Mouse (Mus musculus) spleen, adult 2 months (tissue): ENCODE results near the gene Dyrk1a. TPM values are rescaled to one million over a fixed set of nuclear protein-coding genes. Genes with fewer than 3 reads are reported as not detected.

ENCODE experiments used
- DNase-seq, 2 experiments: peaks; one replicate each; pipeline versions ENCODE4 v3.0.0 to v3.0.0-alpha.2; 2012 to 2021; ENCODE audit warnings: low spot score in 2 of 2, low read depth in 1 of 2
- H3K27ac ChIP-seq: fragments of 200-500 bp; 2 replicates; pipeline ENCODE4 v1.5.1; 2012; ENCODE audit warnings: low read length, inconsistent platforms; ENCODE audit not compliant: insufficient read depth
- H3K27me3 ChIP-seq: fragments of 200-500 bp; 2 replicates; pipeline ENCODE4 v1.6.1; 2012; ENCODE audit warnings: mild to moderate bottlenecking, moderate library complexity, low read length, inconsistent platforms; ENCODE audit not compliant: control insufficient read depth, insufficient read depth
- H3K36me3 ChIP-seq: fragments of 200-500 bp; 2 replicates; pipeline ENCODE4 v1.6.1; 2012; ENCODE audit warnings: mild to moderate bottlenecking, low read length, inconsistent platforms; ENCODE audit not compliant: control insufficient read depth, insufficient read depth
- H3K4me1 ChIP-seq: fragments of 200-500 bp; 2 replicates; pipeline ENCODE4 v1.6.1; 2011; ENCODE audit warnings: inconsistent platforms; ENCODE audit not compliant: control insufficient read depth, insufficient read depth, insufficient read length
- H3K4me3 ChIP-seq: fragments of 200-500 bp; 2 replicates; pipeline ENCODE4 v1.5.1; 2011; ENCODE audit warnings: mild to moderate bottlenecking, inconsistent platforms; ENCODE audit not compliant: insufficient read depth, insufficient read length; ENCODE audit errors: extremely low read depth
- CTCF ChIP-seq: fragments of 200-500 bp; IDR thresholded peaks from 2 replicates; pipeline ENCODE4 v1.5.1; 2011; ENCODE audit warnings: mild to moderate bottlenecking, inconsistent platforms; ENCODE audit not compliant: insufficient read depth, insufficient read length, insufficient replicate concordance; ENCODE audit errors: extremely low read depth
- POLR2A ChIP-seq: fragments of 200-500 bp; IDR thresholded peaks from 2 replicates; pipeline ENCODE4 v1.6.1; 2011; ENCODE audit warnings: low read depth, low read length, inconsistent platforms
- WGBS: fragments of 180-500 bp; shearing (Covaris S2); methylation state at CpG from one replicate; pipeline ENCODE4 v1.1.7; 2018; 5-methylcytosine and 5-hydroxymethylcytosine counted together
- polyA plus RNA-seq: library from polyadenylated mRNA; depleted of rRNA; stranded (reverse); fragments of >200 nt; gene quantifications from 2 replicates; pipeline ENCODE4 v1.2.3, GENCODE M21; 2012

The Dyrk1a gene
- polyA plus RNA-seq, 1 experiment, result 24.7 TPM

DNA sequence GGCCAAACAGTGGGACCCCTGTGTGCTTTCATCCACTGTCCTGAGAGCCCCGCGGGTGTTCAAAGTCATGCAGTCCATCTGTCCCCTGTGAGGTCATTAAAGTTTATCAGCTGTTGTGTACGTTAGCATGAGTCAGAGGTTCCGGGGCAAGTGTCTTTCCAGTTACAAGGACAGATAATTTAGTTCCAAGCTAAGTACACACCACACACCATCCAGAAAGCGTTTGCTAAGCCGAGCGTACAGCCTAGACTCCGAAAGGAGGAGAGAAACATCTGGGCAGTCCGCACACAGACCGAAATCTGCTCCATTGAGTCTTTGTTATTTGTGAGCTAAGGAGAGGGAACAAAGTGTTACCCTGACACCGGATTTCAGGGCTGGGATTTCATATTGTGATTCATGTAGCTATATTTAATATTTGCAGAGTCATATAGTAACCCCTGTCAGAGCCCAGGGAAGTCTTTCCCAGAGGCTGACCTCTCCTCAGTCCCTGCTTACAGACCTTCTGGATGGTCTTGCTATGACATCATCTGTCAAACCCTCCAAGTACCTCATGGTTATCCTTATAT, 25.2 kb upstream of the Dyrk1a start:
- TF ChIP-seq CTCF, result no peak
- Histone ChIP-seq H3K4me3 (no peak overlapping the region), H3K36me3 (no peaks in the 10 kb centered on the region), H3K27me3 (no peaks in the 10 kb centered on the region), H3K4me1 (no peaks in the 10 kb centered on the region), H3K27ac (no peak overlapping the region)
- no peak for DNase-seq
- 81% methylated on average over 11 of the region's 11 CpGs for WGBS

DNA sequence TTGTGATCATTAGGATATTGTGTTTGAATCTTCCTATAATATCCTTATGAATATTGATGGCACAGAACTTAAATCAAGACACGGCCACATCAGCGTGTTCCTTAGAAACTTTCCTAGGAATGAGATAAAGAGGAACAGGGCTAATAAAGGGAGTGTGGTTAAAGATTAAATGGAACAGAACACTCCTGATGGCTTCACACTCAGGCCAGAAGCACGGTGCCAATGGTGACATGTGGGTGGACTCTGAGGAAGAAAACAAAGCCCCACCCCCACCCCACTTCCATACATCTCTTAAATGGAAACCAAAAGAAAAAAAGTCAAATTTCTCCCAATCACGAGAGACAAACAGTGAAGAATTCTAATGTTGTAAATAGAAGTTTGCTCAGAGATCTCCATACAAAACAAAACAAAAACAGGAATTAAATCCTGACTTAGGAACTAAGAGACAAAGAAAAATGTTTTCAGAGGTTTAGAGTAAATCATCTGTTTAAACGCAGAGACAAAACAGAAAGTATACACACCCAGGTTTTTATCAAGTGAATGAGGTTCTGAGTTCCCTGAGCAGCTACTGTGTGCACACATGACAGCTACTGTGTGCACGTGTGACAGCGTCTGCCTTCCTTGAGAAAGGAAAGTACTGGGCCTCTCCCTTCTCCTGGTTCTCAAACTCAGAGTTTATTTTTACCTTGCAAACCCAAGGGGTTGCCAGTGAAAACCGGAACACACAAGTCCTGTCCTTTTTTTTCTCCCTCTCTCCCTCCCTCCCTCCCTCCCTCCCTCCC, 23.8 kb upstream of the Dyrk1a start:
- H3K27ac ChIP-seq, result no peak overlapping the region
- no peak for DNase-seq
- no peaks in the 10 kb centered on the region for H3K27me3 ChIP-seq
- no peaks in the 10 kb centered on the region for H3K4me1 ChIP-seq
- TF ChIP-seq POLR2A (no peak), CTCF (no peak)
- no peaks in the 10 kb centered on the region for H3K36me3 ChIP-seq
- WGBS, result 41% methylated on average over 8 of the region's 8 CpGs
- no peak overlapping the region for H3K4me3 ChIP-seq

DNA sequence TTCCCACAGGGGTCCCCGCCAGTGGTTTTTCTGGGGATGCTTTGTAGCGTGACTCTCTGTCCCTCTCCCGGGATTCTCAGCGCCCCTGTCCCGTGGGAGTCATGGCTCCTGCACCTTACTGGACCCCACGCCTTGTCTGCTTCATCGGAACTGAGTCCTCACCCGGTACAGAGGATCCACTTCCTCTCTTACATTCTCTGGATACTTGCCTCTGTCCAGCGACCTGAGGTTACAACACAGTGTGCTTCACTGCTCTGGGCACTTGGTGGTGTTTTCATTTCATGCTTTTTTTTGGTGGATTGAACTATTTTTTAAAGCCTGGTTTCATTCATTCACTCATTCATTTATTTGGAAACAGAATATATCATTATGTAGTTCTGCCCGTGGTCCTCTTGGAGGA, 20.0 kb upstream of the Dyrk1a start:
- no peak overlapping the region for H3K4me3 ChIP-seq
- 69% methylated on average over 10 of the region's 10 CpGs for WGBS
- no peak for TF ChIP-seq POLR2A
- TF ChIP-seq CTCF, result no peak
- no peaks in the 10 kb centered on the region for H3K27me3 ChIP-seq
- no peaks in the 10 kb centered on the region for H3K36me3 ChIP-seq
- DNase-seq, result no peak
- no peak overlapping the region for H3K27ac ChIP-seq
- no peaks in the 10 kb centered on the region for H3K4me1 ChIP-seq

DNA sequence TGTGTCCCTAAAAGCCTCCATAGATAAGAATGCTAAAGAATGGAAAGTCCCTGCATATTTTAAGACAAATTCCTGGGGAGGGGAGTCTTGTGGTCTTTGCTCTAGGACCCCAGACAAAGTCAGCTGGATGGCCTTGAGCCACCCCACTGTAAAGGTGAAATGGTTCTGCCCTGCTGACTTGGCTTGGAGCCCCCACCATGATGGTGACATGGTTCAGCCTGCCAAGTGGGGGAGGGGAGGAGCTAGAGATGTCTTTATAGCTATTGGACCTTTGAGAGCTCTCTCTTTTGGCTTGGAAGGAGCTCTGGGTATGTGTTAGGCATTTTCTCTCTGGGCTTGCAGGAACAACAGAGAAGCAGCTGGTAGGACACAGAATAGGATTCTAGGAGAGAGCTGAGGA, 17.9 kb upstream of the Dyrk1a start:
- no peak for DNase-seq
- Histone ChIP-seq H3K27me3 (no peaks in the 10 kb centered on the region), H3K36me3 (no peaks in the 10 kb centered on the region), H3K4me1 (no peaks in the 10 kb centered on the region), H3K4me3 (no peak overlapping the region), H3K27ac (no peak overlapping the region)
- TF ChIP-seq CTCF, result no peak
- TF ChIP-seq POLR2A, result no peak

DNA sequence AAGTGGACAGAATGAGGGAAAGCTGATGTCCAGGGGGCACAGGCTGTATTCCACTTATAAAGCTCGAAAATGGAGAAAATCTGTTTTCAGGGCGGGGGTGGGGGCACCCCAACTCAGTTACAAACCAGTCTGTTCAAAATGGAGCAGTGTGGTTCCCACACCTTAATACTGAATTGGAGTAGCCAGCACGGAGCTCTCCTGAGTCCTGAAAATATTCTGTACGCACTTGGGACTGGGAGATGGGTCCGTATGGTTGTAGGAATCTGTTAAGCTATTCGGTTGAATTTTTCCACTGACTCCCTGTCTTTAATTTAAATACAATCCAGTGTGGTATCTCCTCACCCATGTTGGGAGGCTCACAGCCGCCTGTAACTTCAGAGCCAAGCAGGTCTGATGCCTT, 14.5 kb upstream of the Dyrk1a start:
- TF ChIP-seq CTCF (no peak), POLR2A (no peak)
- peaks cover 4% of the 10 kb centered on the region; the same call in 1 of the 2 replicates for H3K4me1 ChIP-seq
- no peak overlapping the region for H3K4me3 ChIP-seq
- 92% methylated on average over 7 of the region's 7 CpGs for WGBS
- DNase-seq, result no peak
- H3K36me3 ChIP-seq, result no peaks in the 10 kb centered on the region
- H3K27ac ChIP-seq, result no peak overlapping the region
- H3K27me3 ChIP-seq, result no peaks in the 10 kb centered on the region

DNA sequence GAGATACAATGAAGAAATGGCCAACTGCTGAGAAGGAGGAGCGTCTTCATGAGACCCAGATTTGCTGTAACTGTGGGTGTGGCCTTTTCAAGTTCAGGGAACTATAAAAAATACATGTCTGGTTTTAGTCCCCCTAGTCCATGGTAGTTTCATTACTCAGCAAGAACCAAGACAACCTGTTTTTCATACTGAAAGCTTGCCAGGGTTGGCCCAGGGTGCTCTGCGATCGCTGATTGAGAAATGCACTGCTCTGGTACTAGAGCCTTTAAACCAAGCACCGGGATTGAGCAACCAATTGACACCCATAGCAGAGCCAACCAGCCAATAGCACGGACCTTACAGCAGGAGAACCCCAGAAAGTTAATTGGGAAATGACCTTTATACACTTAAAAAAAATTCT, 13.6 kb upstream of the Dyrk1a start:
- Histone ChIP-seq H3K27ac (no peak overlapping the region), H3K27me3 (no peaks in the 10 kb centered on the region), H3K4me3 (no peak overlapping the region), H3K4me1 (peaks cover 4% of the 10 kb centered on the region; the same call in 1 of the 2 replicates), H3K36me3 (no peaks in the 10 kb centered on the region)
- 40% methylated on average over 5 of the region's 5 CpGs for WGBS
- no peak for DNase-seq
- TF ChIP-seq CTCF (no peak), POLR2A (no peak)

DNA sequence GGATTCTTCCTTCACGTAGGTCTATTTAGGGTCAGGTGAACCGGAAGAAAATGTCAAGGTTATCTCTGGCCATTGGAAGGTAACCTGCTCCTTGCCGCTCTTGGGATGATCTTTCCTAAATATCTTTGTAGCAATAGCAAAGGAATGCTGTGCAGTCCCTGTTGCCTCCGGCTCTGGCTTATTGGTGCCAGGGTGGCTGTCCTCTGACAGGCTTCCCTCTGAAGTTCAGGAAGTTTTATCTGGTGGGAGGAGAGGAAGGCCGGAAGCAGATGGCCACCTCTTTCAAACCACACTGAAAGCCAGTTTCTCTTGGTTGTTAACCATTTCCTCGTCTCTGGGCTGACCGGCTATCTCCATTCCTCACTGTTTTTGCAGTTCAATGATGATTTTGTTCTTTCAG, 10.5 kb upstream of the Dyrk1a start:
- 7% methylated on average over 7 of the region's 7 CpGs for WGBS
- Histone ChIP-seq H3K4me1 (peaks cover 4% of the 10 kb centered on the region; the same call in 1 of the 2 replicates), H3K36me3 (no peaks in the 10 kb centered on the region), H3K4me3 (no peak overlapping the region), H3K27me3 (no peaks in the 10 kb centered on the region), H3K27ac (no peak overlapping the region)
- no peak for TF ChIP-seq POLR2A
- TF ChIP-seq CTCF, result no peak
- DNase-seq, result no peak
